Mouse (Mus musculus) kidney, embryonic 15.5 days (tissue): Measurements from ENCODE around the gene Sspn. TPM values are rescaled to one million over a fixed set of nuclear protein-coding genes. Genes with fewer than 3 reads are reported as not detected.

Source experiments
- ATAC-seq: fragments of 200-750 bp; cut with Nextera tagmentation; replicated peaks from 2 replicates; pipeline ENCODE4 v1.8.0; 2017; ENCODE audit warnings: moderate TSS enrichment; ENCODE audit not compliant: low FRiP score
- H3K27ac ChIP-seq: fragments of 300-500 bp; sonication (generic); 2 replicates; pipeline ENCODE4 v1.5.1; 2015; ENCODE audit warnings: mild to moderate bottlenecking, inconsistent platforms
- H3K27me3 ChIP-seq: fragments of 300-500 bp; sonication (generic); 2 replicates; pipeline ENCODE4 v1.6.1; 2015; ENCODE audit warnings: inconsistent platforms
- H3K36me3 ChIP-seq: fragments of 300-500 bp; sonication (generic); 2 replicates; pipeline ENCODE4 v1.6.1; 2015; ENCODE audit warnings: inconsistent platforms
- H3K4me1 ChIP-seq: fragments of 300-500 bp; sonication (generic); 2 replicates; pipeline ENCODE4 v1.6.1; 2015; ENCODE audit warnings: inconsistent platforms
- H3K4me2 ChIP-seq: fragments of 300-500 bp; sonication (generic); 2 replicates; pipeline ENCODE4 v1.6.1; 2015; ENCODE audit warnings: moderate library complexity, mild to moderate bottlenecking, inconsistent platforms
- H3K4me3 ChIP-seq: fragments of 300-500 bp; sonication (generic); replicated peaks from 2 replicates; pipeline ENCODE4 v1.5.1; 2015; ENCODE audit warnings: mild to moderate bottlenecking, inconsistent platforms
- H3K9ac ChIP-seq: fragments of 300-500 bp; sonication (generic); 2 replicates; pipeline ENCODE4 v1.6.1; 2015; ENCODE audit warnings: mild to moderate bottlenecking, inconsistent platforms
- H3K9me3 ChIP-seq: fragments of 300-500 bp; sonication (generic); replicated peaks from 2 replicates; pipeline ENCODE4 v1.6.1; 2016; ENCODE audit warnings: inconsistent platforms
- WGBS: fragments of 180-500 bp; shearing (Covaris S2); methylation state at CpG from one replicate; pipeline ENCODE4 v1.1.7; 2015; ENCODE audit warnings: mixed read lengths; 5-methylcytosine and 5-hydroxymethylcytosine counted together
- polyA plus RNA-seq: library from polyadenylated mRNA; unstranded; fragments of >200 nt; fragmentation: Nextera tagmentation; extraction: Ambion mirVana; gene quantifications from 2 replicates; pipeline ENCODE4 v1.2.1, GENCODE M21; 2015

The Sspn gene
- polyA plus RNA-seq, 1 experiment from 2014 or later = 11.8 TPM

DNA sequence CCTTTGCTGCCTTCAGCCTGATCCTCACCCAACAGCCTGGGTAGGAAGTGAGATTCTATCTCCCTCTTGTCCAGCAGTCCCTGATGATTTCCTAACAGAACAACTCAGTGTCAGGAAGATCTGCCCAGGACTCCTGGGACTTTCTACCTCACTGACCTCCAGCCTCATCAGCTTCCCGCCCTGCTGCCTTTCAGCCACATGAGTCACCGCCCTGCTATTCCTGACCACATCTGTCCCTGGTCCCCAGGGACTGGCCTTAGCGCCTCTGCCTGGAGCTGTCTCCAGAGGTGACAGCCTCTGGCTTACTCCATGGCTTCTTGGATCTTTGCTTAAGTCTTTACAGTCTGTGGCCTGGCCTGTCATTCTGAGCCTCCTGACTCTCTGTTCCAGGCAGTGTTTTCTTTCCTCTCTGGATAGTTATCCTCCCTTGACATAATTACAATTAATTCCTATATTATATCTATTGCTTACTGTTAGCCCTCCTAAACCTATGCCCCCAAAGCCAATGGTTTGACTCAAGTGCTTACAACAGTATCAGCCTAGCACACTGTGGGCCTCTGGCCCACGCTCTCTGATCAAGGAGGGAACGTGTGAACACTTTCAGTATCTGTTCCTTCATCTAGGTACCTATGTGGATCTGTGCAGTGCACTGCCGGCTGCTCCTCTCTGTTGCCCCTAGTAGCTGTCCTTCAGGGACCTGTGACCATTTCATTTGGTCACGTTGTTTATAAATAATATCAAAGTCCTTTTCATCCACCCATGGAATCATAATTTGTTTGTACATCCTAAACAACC lies 25.1 kb upstream of the Sspn start:
- WGBS = 48% methylated on average over 7 of the region's 7 CpGs
- no peaks in the 10 kb centered on the region for H3K36me3 ChIP-seq
- 0 out of 2 replicates have a peak, but pooled peaks cover 3% of the 10 kb centered on the region for H3K4me1 ChIP-seq
- no peak overlapping the region for H3K4me3 ChIP-seq
- H3K27me3 ChIP-seq = no peaks in the 10 kb centered on the region
- H3K4me2 ChIP-seq = no peak overlapping the region
- H3K9ac ChIP-seq = no peak overlapping the region
- ATAC-seq = no peak
- no peak overlapping the region for H3K27ac ChIP-seq
- no peaks in the 10 kb centered on the region for H3K9me3 ChIP-seq

DNA sequence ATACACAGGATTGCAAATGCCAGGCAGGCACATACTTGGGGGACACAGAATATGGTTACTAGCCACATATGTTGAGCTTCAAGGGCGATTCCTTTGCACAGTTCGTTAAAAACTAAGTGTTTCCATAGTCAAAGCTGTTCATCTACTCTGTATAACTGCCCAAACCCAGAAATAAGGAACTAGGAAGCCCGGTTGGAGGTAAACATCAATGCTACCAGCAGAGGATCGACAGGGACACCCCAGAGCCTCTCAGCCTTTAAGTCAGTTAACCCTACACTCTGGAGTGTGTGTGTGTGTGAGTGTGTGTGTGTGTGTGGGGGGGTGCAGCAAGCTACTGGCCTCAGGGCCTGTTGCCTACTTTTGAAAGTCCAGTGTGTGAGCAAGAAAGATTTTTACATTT lies 21.5 kb upstream of the Sspn start:
- no peak overlapping the region for H3K4me2 ChIP-seq
- ATAC-seq = no peak

DNA sequence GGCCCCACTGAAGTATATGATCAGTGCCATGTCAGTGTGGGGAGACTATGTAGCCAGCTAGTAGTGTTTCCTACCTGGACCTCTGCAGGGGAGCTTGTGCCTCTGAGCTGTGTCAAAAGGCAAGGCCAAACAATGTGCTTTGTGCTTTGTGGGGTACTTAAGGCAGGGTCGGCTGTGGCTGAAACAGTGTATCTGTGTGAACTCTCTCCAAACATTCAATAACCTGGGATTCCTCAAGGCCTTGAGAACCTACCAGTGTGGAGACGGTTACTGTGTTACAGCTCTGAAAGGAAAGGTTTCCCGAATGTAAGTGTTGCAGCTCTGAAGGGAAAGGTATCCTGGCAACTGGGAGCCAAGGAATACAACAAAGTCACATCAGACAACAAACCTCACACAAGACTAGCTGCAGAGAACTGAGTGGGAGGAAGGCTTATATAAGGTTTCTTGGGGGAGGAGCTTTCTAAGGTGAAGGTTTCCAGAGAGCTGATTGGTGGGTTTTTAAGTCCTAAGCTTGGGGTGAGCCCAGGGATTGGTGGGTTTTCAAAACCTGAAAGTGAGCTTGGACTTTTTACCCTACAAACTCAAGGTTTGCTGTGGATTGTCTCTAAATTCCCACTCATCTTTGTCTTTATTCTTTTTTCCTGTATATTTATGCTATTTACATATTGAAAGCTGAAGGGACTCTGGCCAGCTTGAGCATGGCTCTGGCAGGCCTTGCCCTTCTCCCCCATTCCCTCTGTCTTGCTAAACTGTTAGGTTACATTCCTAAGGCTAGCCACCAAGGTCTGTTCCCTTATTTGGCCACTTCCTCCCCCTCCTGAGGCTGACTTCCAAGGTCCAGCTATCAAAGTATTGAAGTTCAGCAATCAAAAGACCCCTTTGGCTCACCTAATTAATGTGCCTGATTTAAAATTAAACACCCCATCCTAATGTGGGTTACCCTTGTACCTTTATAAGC lies 20.7 kb upstream of the Sspn start:
- no peaks in the 10 kb centered on the region for H3K9me3 ChIP-seq
- no peak overlapping the region for H3K27ac ChIP-seq
- 85% methylated on average over 3 of the region's 3 CpGs for whole genome bisulfite sequencing
- 0 out of 2 replicates have a peak, but pooled peaks cover 3% of the 10 kb centered on the region for H3K4me1 ChIP-seq
- no peaks in the 10 kb centered on the region for H3K27me3 ChIP-seq
- no peak for ATAC-seq
- no peak overlapping the region for H3K4me3 ChIP-seq
- H3K36me3 ChIP-seq = no peaks in the 10 kb centered on the region
- no peak overlapping the region for H3K9ac ChIP-seq
- H3K4me2 ChIP-seq = no peak overlapping the region

More for the DNA sequence above, 21.5 kb upstream of the Sspn start:
- Histone ChIP-seq H3K4me1 (0 out of 2 replicates have a peak, but pooled peaks cover 3% of the 10 kb centered on the region), H3K9ac (no peak overlapping the region), H3K36me3 (no peaks in the 10 kb centered on the region), H3K27ac (no peak overlapping the region), H3K4me3 (no peak overlapping the region), H3K9me3 (no peaks in the 10 kb centered on the region), H3K27me3 (no peaks in the 10 kb centered on the region)
- WGBS = 74% methylated on average over 4 of the region's 4 CpGs

DNA sequence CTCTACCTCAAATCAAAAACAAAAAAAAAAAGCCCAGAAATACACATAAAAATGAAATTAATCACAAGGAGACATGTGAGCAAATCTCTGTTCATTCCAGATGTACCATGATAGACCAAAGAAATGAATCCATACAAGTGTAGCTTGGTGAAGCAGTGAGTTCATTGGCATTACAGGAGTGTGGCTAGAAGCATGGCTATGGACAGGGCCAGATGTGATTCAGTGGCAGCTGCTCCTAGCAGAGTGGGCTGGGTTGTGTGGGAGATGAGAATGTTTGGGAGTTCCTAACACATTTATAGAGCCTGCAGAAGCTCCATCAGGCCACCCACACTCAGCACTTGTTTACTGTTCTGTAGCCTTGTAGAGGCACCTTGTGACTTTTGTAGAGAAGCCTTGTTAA lies 19.2 kb upstream of the Sspn start:
- ATAC-seq = no peak
- Histone ChIP-seq H3K4me2 (no peak overlapping the region), H3K9me3 (no peaks in the 10 kb centered on the region), H3K9ac (no peak overlapping the region), H3K27ac (no peak overlapping the region), H3K4me3 (no peak overlapping the region), H3K4me1 (no peaks in the 10 kb centered on the region), H3K36me3 (no peaks in the 10 kb centered on the region), H3K27me3 (no peaks in the 10 kb centered on the region)

DNA sequence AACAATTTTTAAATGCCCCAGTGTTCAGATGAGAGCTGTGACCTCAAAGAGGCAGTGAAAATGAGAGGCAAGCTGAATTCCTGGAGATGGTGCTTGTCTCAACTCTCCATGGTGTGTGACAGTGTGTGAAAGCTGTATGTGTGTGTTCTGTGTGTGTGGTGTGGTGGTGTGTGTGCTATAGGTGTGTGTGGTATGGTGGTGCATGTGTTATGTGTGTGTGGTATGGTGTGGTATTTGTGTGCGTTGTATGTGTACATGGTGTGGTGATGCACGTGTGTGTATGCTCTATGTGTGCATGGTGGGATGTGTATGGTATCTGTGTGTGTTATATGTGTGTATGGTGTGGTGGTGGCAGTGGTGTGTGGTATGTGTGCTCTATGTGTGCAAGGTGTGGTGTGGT lies 16.0 kb upstream of the Sspn start:
- H3K9me3 ChIP-seq = no peaks in the 10 kb centered on the region
- H3K27ac ChIP-seq = no peak overlapping the region
- no peak overlapping the region for H3K4me3 ChIP-seq
- WGBS = 96% methylated on average over 2 of the region's 2 CpGs
- H3K4me2 ChIP-seq = no peak overlapping the region
- no peaks in the 10 kb centered on the region for H3K4me1 ChIP-seq
- H3K36me3 ChIP-seq = no peaks in the 10 kb centered on the region
- no peaks in the 10 kb centered on the region for H3K27me3 ChIP-seq
- H3K9ac ChIP-seq = no peak overlapping the region
- ATAC-seq = no peak

DNA sequence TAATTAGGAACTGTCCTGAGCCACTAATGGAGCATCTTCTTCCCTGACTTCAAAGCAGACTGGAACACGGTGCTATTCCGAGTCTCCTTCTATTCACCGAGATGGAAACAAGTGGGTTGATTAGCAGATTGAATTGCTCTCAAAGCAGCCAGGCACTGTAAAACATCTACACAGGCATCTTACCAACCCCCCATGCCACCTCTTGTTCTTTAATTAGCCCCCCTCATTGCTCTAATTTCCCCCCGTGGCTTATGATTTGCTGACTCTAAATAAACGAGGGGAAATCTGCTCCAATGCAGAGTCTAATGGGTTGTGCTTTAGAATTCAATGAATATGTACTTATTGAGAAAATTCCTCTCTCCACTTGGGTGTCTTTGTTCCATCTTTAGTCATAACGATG lies 15.0 kb upstream of the Sspn start:
- Histone ChIP-seq H3K4me3 (no peak overlapping the region), H3K4me1 (no peaks in the 10 kb centered on the region), H3K27me3 (no peaks in the 10 kb centered on the region), H3K9ac (no peak overlapping the region), H3K27ac (no peak overlapping the region), H3K36me3 (no peaks in the 10 kb centered on the region), H3K4me2 (no peak overlapping the region), H3K9me3 (no peaks in the 10 kb centered on the region)
- no peak for ATAC-seq
- WGBS = 33% methylated on average over 6 of the region's 6 CpGs

- Histone ChIP-seq H3K4me3 (no peak overlapping the region), H3K4me1 (no peaks in the 10 kb centered on the region), H3K27ac (no peak overlapping the region), H3K9ac (no peak overlapping the region), H3K36me3 (no peaks in the 10 kb centered on the region), H3K9me3 (no peaks in the 10 kb centered on the region), H3K27me3 (no peaks in the 10 kb centered on the region), H3K4me2 (no peak overlapping the region)
- no peak for ATAC-seq
- 79% methylated on average over 5 of the region's 5 CpGs for WGBS
Observed at GRCm38 (mm10) chr6:145918236-145918635, 13.2 kb upstream of the Sspn start.

DNA sequence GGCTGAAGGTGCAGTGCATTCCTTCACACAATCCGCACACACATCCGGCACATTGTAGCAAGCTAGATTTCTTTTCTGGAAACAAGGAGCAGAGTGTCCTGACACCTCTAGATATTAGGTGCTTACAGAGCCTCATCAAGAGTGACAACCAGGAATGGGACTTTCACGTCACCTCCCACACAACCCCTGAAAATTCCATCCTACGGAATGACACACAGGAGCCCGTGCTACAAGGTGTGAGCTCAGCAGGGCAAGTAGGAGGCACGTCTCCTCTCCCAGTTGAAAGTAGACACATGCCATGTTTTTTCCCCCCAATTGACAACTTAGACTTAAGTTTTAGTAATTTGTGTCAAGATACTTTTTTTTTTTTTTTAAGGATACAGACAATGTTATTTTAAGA lies 7.8 kb upstream of the Sspn start:
- Histone ChIP-seq H3K4me1 (0 out of 2 replicates have a peak, but pooled peaks cover 2% of the 10 kb centered on the region), H3K27me3 (no peaks in the 10 kb centered on the region), H3K27ac (no peak overlapping the region), H3K36me3 (no peaks in the 10 kb centered on the region), H3K9me3 (no peaks in the 10 kb centered on the region), H3K4me3 (no peak overlapping the region), H3K9ac (no peak overlapping the region), H3K4me2 (no peak overlapping the region)
- ATAC-seq = no peak
- 50% methylated on average over 6 of the region's 6 CpGs for WGBS

- H3K27ac ChIP-seq = peak overlapping the region; percentile 91
- H3K4me3 ChIP-seq = peak overlapping the region; percentile 52
- H3K36me3 ChIP-seq = no peaks in the 10 kb centered on the region
- H3K4me1 ChIP-seq = peaks cover 20% of the 10 kb centered on the region
- no peaks in the 10 kb centered on the region for H3K9me3 ChIP-seq
- H3K27me3 ChIP-seq = no peaks in the 10 kb centered on the region
- peak overlapping the region; percentile 69 for H3K9ac ChIP-seq
- peak overlapping the region; percentile 78 for H3K4me2 ChIP-seq
- 6% methylated on average over 28 of the region's 28 CpGs for WGBS
- peak; percentile 96 for ATAC-seq
Observed at GRCm38 (mm10) chr6:145934001-145934696, 2.7 kb downstream of the Sspn start.

DNA sequence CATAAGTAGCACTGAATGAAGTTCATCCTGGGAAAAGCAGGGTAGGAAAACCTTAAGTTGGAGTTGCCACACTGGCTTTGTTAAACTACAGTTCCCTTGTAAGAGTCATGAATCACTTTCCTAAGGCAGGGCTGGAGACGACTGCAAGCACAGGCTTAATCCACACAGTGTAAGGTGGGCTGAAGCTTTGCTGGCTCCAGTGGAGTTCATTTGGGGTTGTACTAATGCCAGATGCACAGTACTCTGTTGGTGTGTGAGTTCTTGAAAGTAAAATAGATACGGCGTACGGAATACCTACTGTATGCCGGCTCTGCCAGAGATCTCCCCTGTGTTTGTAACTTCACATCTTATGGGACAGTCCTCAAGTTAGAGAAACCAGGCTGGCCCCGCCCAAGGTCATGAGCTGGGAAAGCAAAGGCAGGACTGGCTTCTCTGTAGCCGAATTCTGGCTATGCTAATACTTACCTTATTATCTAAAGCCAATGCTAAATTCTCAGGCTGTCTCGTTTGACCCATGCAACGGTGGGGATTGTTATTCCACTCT lies 3.3 kb downstream of the Sspn start:
- H3K27me3 ChIP-seq = no peaks in the 10 kb centered on the region
- 68% methylated on average over 9 of the region's 9 CpGs for WGBS
- no peaks in the 10 kb centered on the region for H3K36me3 ChIP-seq
- H3K4me3 ChIP-seq = peak overlapping the region; percentile 52
- H3K9me3 ChIP-seq = no peaks in the 10 kb centered on the region
- peak; percentile 59 for ATAC-seq
- H3K4me2 ChIP-seq = peak overlapping the region; percentile 78
- peak overlapping the region; percentile 69 for H3K9ac ChIP-seq
- H3K4me1 ChIP-seq = peaks cover 20% of the 10 kb centered on the region
- peak overlapping the region; percentile 91 for H3K27ac ChIP-seq

- ATAC-seq = no peak
- H3K9me3 ChIP-seq = no peaks in the 10 kb centered on the region
- no peak overlapping the region for H3K9ac ChIP-seq
- WGBS = 74% methylated on average over 2 of the region's 2 CpGs
- H3K4me1 ChIP-seq = peaks cover 20% of the 10 kb centered on the region
- no peaks in the 10 kb centered on the region for H3K36me3 ChIP-seq
- no peak overlapping the region for H3K4me3 ChIP-seq
- H3K4me2 ChIP-seq = no peak overlapping the region
- H3K27ac ChIP-seq = no peak overlapping the region
- no peaks in the 10 kb centered on the region for H3K27me3 ChIP-seq
Observed at GRCm38 (mm10) chr6:145935912-145936311, 4.5 kb downstream of the Sspn start.
